Mouse (Mus musculus): ENCODE data around the gene Cnpy3. TPM values are rescaled to one million over a fixed set of nuclear protein-coding genes. Genes with fewer than 3 reads are reported as not detected.
"Not testable (repeated sequence)": the region's sequence is repeated elsewhere in the genome, so short reads cannot be mapped to it uniquely, and the experiment has no call there.

Gene Cnpy3
- polyA plus RNA-seq, 1 experiment = 29.9 TPM

GRCm38 (mm10) chr17:46770546-46770945 is 18.5 kb upstream of the Cnpy3 start:
- no peak overlapping the region for H3K27ac ChIP-seq (ENCODE audit: insufficient read depth, low read length)
- no peaks in the 10 kb centered on the region for H3K4me1 ChIP-seq (ENCODE audit: control insufficient read depth, insufficient read depth, low read length)
- TF ChIP-seq POLR2A (IDR thresholded peaks at IDR 0.05; ENCODE audit: low read depth, low read length) (no peak), CTCF (IDR thresholded peaks at IDR 0.05; ENCODE audit: borderline replicate concordance, insufficient read depth, low read length) (no peak)
- no peak overlapping the region for H3K4me3 ChIP-seq (ENCODE audit: insufficient read depth, low read length)

GRCm38 (mm10) chr17:46767868-46768267 is 15.9 kb upstream of the Cnpy3 start:
- Histone ChIP-seq H3K4me1 (ENCODE audit: control insufficient read depth, insufficient read depth, low read length) (no peaks in the 10 kb centered on the region), H3K27ac (ENCODE audit: insufficient read depth, low read length) (no peak overlapping the region), H3K4me3 (ENCODE audit: insufficient read depth, low read length) (no peak overlapping the region)
- TF ChIP-seq POLR2A (IDR thresholded peaks at IDR 0.05; ENCODE audit: low read depth, low read length) = no peak
- TF ChIP-seq CTCF (IDR thresholded peaks at IDR 0.05; ENCODE audit: borderline replicate concordance, insufficient read depth, low read length) = no peak

GRCm38 (mm10) chr17:46764916-46765315 is 12.9 kb upstream of the Cnpy3 start:
- H3K27ac ChIP-seq (ENCODE audit: insufficient read depth, low read length); H3K4me3 ChIP-seq (ENCODE audit: insufficient read depth, low read length); H3K4me1 ChIP-seq (ENCODE audit: control insufficient read depth, insufficient read depth, low read length): not testable (repeated sequence)

GRCm38 (mm10) chr17:46763544-46763943 is 11.5 kb upstream of the Cnpy3 start, which contains the start of gene Ptcra:
Ptcra (minus strand) TSS chr17:46763712.
- Histone ChIP-seq H3K4me1 (ENCODE audit: control insufficient read depth, insufficient read depth, low read length) (no peaks in the 10 kb centered on the region), H3K27ac (ENCODE audit: insufficient read depth, low read length) (no peak within 1 kb of the TSS), H3K4me3 (ENCODE audit: insufficient read depth, low read length) (no peak within 1 kb of the TSS)
- TF ChIP-seq POLR2A (IDR thresholded peaks at IDR 0.05; ENCODE audit: low read depth, low read length) (no peak), CTCF (IDR thresholded peaks at IDR 0.05; ENCODE audit: borderline replicate concordance, insufficient read depth, low read length) (no peak)

GRCm38 (mm10) chr17:46758753-46759152 is 6.7 kb upstream of the Cnpy3 start:
- no peaks in the 10 kb centered on the region for H3K4me1 ChIP-seq (ENCODE audit: control insufficient read depth, insufficient read depth, low read length)
- TF ChIP-seq CTCF (IDR thresholded peaks at IDR 0.05; ENCODE audit: borderline replicate concordance, insufficient read depth, low read length) (no peak), POLR2A (IDR thresholded peaks at IDR 0.05; ENCODE audit: low read depth, low read length) (no peak)
- H3K27ac ChIP-seq (ENCODE audit: insufficient read depth, low read length) = no peak overlapping the region
- H3K4me3 ChIP-seq (ENCODE audit: insufficient read depth, low read length) = no peak overlapping the region

GRCm38 (mm10) chr17:46751056-46751793 is 789 bp downstream of the Cnpy3 start:
- H3K27ac ChIP-seq (ENCODE audit: insufficient read depth, low read length) = peak overlapping the region; percentile 64
- H3K4me3 ChIP-seq (ENCODE audit: insufficient read depth, low read length) = peak overlapping the region; percentile 78
- TF ChIP-seq CTCF (IDR thresholded peaks at IDR 0.05; ENCODE audit: borderline replicate concordance, insufficient read depth, low read length) (no peak), POLR2A (IDR thresholded peaks at IDR 0.05; ENCODE audit: low read depth, low read length) (no peak; the same call in 1 of the 2 replicates)
- 0 out of 2 replicates have a peak, but pooled peaks cover 5% of the 10 kb centered on the region for H3K4me1 ChIP-seq (ENCODE audit: control insufficient read depth, insufficient read depth, low read length)

GRCm38 (mm10) chr17:46750580-46750979 is 1.4 kb downstream of the Cnpy3 start:
- Histone ChIP-seq H3K4me1 (ENCODE audit: control insufficient read depth, insufficient read depth, low read length) (0 out of 2 replicates have a peak, but pooled peaks cover 5% of the 10 kb centered on the region), H3K4me3 (ENCODE audit: insufficient read depth, low read length) (peak overlapping the region; percentile 78; the same call in 1 of the 2 replicates), H3K27ac (ENCODE audit: insufficient read depth, low read length) (no peak overlapping the region)
- TF ChIP-seq POLR2A (IDR thresholded peaks at IDR 0.05; ENCODE audit: low read depth, low read length) = no peak
- no peak for TF ChIP-seq CTCF (IDR thresholded peaks at IDR 0.05; ENCODE audit: borderline replicate concordance, insufficient read depth, low read length)

GRCm38 (mm10) chr17:46749282-46749681 is 2.7 kb downstream of the Cnpy3 start:
- Histone ChIP-seq H3K27ac (ENCODE audit: insufficient read depth, low read length) (no peak overlapping the region), H3K4me3 (ENCODE audit: insufficient read depth, low read length) (no peak overlapping the region), H3K4me1 (ENCODE audit: control insufficient read depth, insufficient read depth, low read length) (0 out of 2 replicates have a peak, but pooled peaks cover 5% of the 10 kb centered on the region)
- TF ChIP-seq POLR2A (IDR thresholded peaks at IDR 0.05; ENCODE audit: low read depth, low read length) (no peak), CTCF (IDR thresholded peaks at IDR 0.05; ENCODE audit: borderline replicate concordance, insufficient read depth, low read length) (no peak)

GRCm38 (mm10) chr17:46747806-46748205 is 4.2 kb downstream of the Cnpy3 start:
- H3K4me3 ChIP-seq (ENCODE audit: insufficient read depth, low read length) = no peak overlapping the region
- 0 out of 2 replicates have a peak, but pooled peaks cover 5% of the 10 kb centered on the region for H3K4me1 ChIP-seq (ENCODE audit: control insufficient read depth, insufficient read depth, low read length)
- H3K27ac ChIP-seq (ENCODE audit: insufficient read depth, low read length) = no peak overlapping the region
- TF ChIP-seq CTCF (IDR thresholded peaks at IDR 0.05; ENCODE audit: borderline replicate concordance, insufficient read depth, low read length) = no peak
- TF ChIP-seq POLR2A (IDR thresholded peaks at IDR 0.05; ENCODE audit: low read depth, low read length) = no peak

- no peak for TF ChIP-seq POLR2A (IDR thresholded peaks at IDR 0.05; ENCODE audit: low read depth, low read length)
- no peak for TF ChIP-seq CTCF (IDR thresholded peaks at IDR 0.05; ENCODE audit: borderline replicate concordance, insufficient read depth, low read length)
- Histone ChIP-seq H3K4me1 (ENCODE audit: control insufficient read depth, insufficient read depth, low read length) (0 out of 2 replicates have a peak, but pooled peaks cover 5% of the 10 kb centered on the region), H3K27ac (ENCODE audit: insufficient read depth, low read length) (no peak overlapping the region), H3K4me3 (ENCODE audit: insufficient read depth, low read length) (no peak overlapping the region)
Measured at GRCm38 (mm10) chr17:46747234-46747633, 4.8 kb downstream of the Cnpy3 start.

Measured in embryonic fibroblast, embryonic 13.5 days (primary cell).